Mouse (Mus musculus): ENCODE data around the gene Nr1d1. TPM values are rescaled to one million over a fixed set of nuclear protein-coding genes. Genes with fewer than 3 reads are reported as not detected.
A peak's percentile ranks its signal among the peaks of the same experiment; 100 is the strongest.

Nr1d1 gene
- polyA plus RNA-seq, 1 experiment from 2014 or later: 3.9 TPM

DNA sequence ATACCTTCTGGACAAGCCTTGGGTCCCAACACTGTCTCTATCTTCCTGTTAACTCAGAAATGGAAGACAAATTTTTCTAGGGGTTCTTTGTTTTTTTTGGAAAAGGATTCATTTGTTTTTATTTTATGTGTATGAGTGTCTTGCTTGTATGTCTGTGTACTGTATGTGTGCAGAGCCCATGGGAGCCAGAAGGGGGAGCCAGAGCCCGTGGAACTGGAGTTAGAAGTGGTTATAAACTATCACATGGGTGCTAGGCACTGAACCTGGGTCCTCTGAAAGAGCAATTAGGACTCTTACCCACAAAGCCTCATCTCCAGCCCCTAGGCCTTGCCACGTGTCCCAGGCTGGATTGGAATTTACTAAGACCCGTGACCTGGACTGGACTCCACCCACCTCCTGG is 41.1 kb downstream of the Nr1d1 start:
- Histone ChIP-seq H3K4me3 (no peak overlapping the region), H3K27me3 (replicated peaks) (no peaks in the 10 kb centered on the region), H3K27ac (no peak overlapping the region), H3K4me1 (peaks cover 23% of the 10 kb centered on the region), H3K4me2 (no peak overlapping the region), H3K36me3 (replicated peaks) (no peaks in the 10 kb centered on the region), H3K9ac (no peak overlapping the region), H3K9me3 (no peaks in the 10 kb centered on the region)
- no peak for ATAC-seq (replicated peaks)
- 78% methylated on average over 3 of the region's 3 CpGs for WGBS

DNA sequence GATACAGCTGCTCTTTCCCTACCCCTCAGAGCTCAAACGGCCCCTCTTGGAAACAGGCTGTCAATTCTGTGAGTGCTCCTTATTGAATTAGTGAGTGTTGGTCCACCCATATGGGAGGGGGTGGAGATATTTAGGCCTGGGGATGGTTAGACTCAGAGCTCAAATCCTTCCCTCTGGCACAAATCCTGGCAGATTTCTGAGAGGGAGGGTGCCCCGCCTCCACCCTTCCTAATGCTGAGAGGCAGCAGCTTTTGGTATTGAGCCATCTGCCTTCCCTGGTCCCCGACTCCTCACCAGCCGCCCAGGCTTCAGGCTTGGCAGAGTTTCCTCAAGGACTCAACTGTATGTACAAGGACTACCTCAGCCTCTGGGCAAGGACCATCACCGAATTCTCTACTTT is 44.0 kb downstream of the Nr1d1 start:
- H3K27ac ChIP-seq: peak overlapping the region; percentile 49; the same call in 1 of the 2 replicates
- peaks cover 4% of the 10 kb centered on the region; the same call in 1 of the 2 replicates for H3K36me3 ChIP-seq (replicated peaks)
- H3K9me3 ChIP-seq: no peaks in the 10 kb centered on the region
- no peaks in the 10 kb centered on the region for H3K27me3 ChIP-seq (replicated peaks)
- no peak for ATAC-seq (replicated peaks)
- WGBS: 40% methylated on average over 5 of the region's 5 CpGs
- H3K4me2 ChIP-seq: no peak overlapping the region
- H3K4me1 ChIP-seq: peaks cover 21% of the 10 kb centered on the region
- H3K4me3 ChIP-seq: no peak overlapping the region
- H3K9ac ChIP-seq: no peak overlapping the region

DNA sequence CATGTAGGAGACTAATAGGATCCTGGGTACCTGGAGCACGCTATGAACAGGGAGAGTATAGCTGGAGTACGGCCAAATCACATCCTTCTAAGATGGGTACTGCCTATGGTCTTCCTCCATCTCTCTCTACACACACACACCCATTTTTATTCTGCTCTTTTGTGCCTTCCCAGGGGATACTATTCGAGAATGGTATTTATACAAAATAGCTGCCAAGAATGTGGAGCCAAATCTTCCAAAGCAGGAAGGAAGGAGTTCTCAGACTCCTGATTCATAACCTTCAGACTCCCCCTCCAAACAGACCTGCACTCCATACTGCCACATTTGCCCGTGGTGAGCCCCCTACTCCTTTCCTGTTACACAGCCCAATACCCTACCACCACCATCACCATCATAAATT is 44.4 kb downstream of the Nr1d1 start:
- Histone ChIP-seq H3K4me1 (peaks cover 21% of the 10 kb centered on the region), H3K4me2 (no peak overlapping the region), H3K4me3 (no peak overlapping the region), H3K9me3 (no peaks in the 10 kb centered on the region), H3K36me3 (replicated peaks) (peaks cover 4% of the 10 kb centered on the region; the same call in 1 of the 2 replicates), H3K27ac (peak overlapping the region; percentile 49; the same call in 1 of the 2 replicates), H3K9ac (no peak overlapping the region), H3K27me3 (replicated peaks) (no peaks in the 10 kb centered on the region)
- no peak for ATAC-seq (replicated peaks)
- WGBS: 68% methylated on average over 4 of the region's 4 CpGs

DNA sequence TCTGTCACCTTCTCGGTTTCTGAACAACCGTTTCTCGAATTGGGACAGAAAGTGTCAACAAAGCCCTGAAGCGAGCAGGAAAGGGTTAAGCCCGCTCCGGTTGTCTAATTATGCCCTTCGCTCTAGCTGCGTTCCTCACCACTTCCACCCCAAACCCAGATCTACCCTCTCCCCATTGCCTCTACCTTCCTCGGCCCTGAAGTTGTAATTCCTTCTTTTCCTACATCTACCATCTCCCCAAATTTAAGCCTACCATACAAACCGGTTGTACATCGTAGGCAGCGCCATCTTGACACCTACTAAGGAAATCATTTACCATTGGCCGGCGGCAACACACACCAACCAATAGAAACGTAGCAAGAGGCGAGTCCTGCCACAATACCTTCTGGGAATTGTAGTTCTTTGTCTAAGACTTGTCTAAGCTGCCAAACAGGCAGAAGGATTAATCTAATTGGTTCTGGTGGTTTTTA is 46.0 kb downstream of the Nr1d1 start, which contains the start of gene Med24:
Med24 (minus strand) TSS at position 317 of the 470 bp plus-strand sequence.
- H3K4me2 ChIP-seq: peak within 1 kb of the TSS; percentile 69
- H3K4me3 ChIP-seq: peak within 1 kb of the TSS; percentile 67
- no peaks in the 10 kb centered on the region for H3K9me3 ChIP-seq
- ATAC-seq (replicated peaks): peak; percentile 95
- H3K4me1 ChIP-seq: peaks cover 21% of the 10 kb centered on the region
- under 1% methylated on average over 16 of the region's 16 CpGs for WGBS
- H3K27ac ChIP-seq: peak within 1 kb of the TSS; percentile 86
- peak within 1 kb of the TSS; percentile 64 for H3K9ac ChIP-seq
- H3K27me3 ChIP-seq (replicated peaks): no peaks in the 10 kb centered on the region
- peaks cover 4% of the 10 kb centered on the region; the same call in 1 of the 2 replicates for H3K36me3 ChIP-seq (replicated peaks)

DNA sequence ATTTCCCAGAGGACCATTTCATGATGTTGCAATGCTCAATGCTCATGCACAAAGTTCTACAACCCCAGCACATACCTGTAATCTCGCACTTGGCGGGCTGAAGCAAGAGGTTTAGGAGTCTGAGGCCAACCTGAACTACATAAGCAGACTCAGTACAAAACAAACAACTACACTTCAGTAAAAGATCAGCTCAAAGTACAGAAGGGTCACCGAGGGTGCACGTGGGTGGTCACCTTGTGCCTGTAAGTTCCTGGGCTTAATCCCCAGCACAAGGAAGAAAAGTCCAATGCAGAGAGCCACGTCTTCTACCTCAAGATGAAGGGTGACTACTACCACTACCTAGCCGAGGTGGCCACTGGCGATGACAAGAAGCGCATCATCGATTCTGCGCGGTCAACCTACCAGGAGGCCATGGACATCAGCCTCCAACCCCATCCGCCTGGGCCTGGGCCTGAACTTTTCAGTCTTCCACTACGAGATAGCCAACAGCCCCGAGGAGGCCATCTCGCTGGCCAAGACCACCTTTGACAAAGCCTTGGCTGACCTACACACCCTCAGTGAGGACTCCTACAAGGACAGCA is 49.1 kb downstream of the Nr1d1 start:
- Histone ChIP-seq H3K27ac (no peak overlapping the region), H3K4me1 (peaks cover 16% of the 10 kb centered on the region), H3K4me2 (no peak overlapping the region), H3K4me3 (no peak overlapping the region), H3K36me3 (replicated peaks) (peaks cover 4% of the 10 kb centered on the region; the same call in 1 of the 2 replicates), H3K9me3 (no peaks in the 10 kb centered on the region), H3K9ac (no peak overlapping the region), H3K27me3 (replicated peaks) (no peaks in the 10 kb centered on the region)
- ATAC-seq (replicated peaks): no peak
- 96% methylated on average over 15 of the region's 15 CpGs for WGBS

DNA sequence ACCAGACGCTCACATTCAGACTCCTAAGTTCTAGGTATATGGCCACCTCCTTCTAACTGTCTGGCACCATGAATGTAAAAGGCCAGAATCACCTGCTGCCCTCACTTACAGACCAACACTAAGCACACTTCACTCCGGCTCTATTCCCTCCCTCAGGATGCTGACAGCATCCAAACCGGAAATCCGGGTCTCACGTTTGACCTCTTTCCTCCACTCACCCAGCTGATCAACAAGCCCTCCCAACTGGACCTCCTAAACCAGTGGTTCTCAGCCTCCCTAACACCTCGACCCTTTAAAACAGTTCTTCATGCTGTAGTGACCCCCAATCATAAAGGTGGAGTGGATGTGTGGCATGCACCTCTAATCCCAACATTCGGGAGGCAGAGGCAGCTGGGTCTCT is 52.0 kb downstream of the Nr1d1 start:
- H3K4me1 ChIP-seq: peaks cover 7% of the 10 kb centered on the region
- no peak overlapping the region for H3K4me2 ChIP-seq
- no peaks in the 10 kb centered on the region for H3K27me3 ChIP-seq (replicated peaks)
- no peak overlapping the region for H3K9ac ChIP-seq
- no peak overlapping the region for H3K4me3 ChIP-seq
- H3K36me3 ChIP-seq (replicated peaks): peaks cover 4% of the 10 kb centered on the region; the same call in 1 of the 2 replicates
- ATAC-seq (replicated peaks): no peak
- no peaks in the 10 kb centered on the region for H3K9me3 ChIP-seq
- WGBS: 86% methylated on average over 7 of the region's 7 CpGs
- no peak overlapping the region for H3K27ac ChIP-seq

DNA sequence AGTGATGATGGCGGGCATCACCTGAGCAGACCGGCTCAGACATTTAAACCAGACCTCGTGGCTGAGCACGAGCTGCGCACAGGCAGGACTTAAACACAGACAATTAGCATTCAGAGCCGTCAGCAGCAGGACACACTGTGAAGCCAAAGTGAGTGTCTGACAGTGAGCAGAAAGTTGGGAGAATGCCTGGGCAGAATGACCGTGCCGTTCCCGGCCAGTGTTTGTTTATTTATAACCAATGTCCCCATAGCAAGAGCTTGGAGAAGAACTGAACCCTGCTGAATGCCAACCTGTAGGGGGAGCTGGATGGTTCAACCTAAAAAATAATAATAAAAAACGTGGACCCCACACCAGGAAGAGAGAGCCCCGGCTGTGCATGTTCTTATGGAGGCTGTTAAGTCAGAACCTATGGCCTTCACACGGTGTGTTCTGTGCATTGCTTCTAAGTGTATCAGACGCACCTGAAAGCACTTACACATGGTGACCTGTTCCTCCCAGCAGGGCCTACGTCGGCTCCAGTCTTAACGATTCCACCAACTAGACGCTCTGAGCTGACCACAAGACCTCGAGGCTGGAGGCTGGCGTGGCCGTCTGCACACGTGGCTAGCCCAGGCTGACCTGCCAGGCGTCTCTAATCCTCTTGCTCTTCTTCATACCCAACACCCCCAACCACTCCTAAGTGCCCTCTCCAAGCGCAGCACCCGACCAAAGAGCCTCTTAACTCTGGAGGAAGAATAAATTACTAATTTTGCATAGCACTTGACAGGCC is 53.5 kb downstream of the Nr1d1 start:
- Histone ChIP-seq H3K9ac (no peak overlapping the region), H3K4me1 (peaks cover 7% of the 10 kb centered on the region; the same call in 1 of the 2 replicates), H3K27me3 (replicated peaks) (no peaks in the 10 kb centered on the region), H3K36me3 (replicated peaks) (peaks cover 10% of the 10 kb centered on the region; the same call in 1 of the 2 replicates), H3K4me3 (no peak overlapping the region), H3K9me3 (no peaks in the 10 kb centered on the region), H3K27ac (no peak overlapping the region; the same call in 1 of the 2 replicates), H3K4me2 (no peak overlapping the region)
- WGBS: 71% methylated on average over 24 of the region's 24 CpGs
- ATAC-seq (replicated peaks): no peak

DNA sequence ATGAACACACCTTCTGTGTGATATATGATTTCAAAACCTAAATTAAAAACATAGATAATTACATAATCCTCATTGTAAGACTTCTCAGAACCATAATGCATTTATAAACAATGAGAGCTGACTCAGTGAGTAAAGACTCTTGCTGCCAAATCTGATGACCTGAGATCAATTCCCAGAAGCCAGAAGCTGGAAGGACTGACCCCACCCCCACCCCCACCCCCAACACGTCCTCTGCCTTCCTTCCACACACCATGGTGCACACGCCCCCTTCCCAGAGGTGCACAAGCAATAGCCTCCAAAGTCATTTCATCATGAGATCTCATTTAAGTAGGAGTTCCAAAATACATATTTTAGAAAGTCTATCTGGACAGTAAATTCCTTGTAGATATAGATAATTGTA is 54.4 kb downstream of the Nr1d1 start:
- Histone ChIP-seq H3K4me1 (peaks cover 7% of the 10 kb centered on the region; the same call in 1 of the 2 replicates), H3K4me2 (no peak overlapping the region), H3K9me3 (no peaks in the 10 kb centered on the region), H3K27ac (no peak overlapping the region), H3K4me3 (no peak overlapping the region), H3K36me3 (replicated peaks) (peaks cover 13% of the 10 kb centered on the region; the same call in 1 of the 2 replicates), H3K9ac (no peak overlapping the region), H3K27me3 (replicated peaks) (no peaks in the 10 kb centered on the region)
- 73% methylated on average over 2 of the region's 2 CpGs for WGBS
- ATAC-seq (replicated peaks): no peak

Other genes with a start within 250 kb of the Nr1d1 start
- gene Ikzf3, start 229.3 kb downstream of the Nr1d1 start, polyA plus RNA-seq (2015; fragmentation: Nextera tagmentation; extraction: Ambion mirVana): 0.04 TPM in 1 of 2 replicates, not detected in the other
- 0.14 TPM in 1 of 2 replicates, not detected in the other for gene Zpbp2, start 224.2 kb downstream of the Nr1d1 start, polyA plus RNA-seq (2015; fragmentation: Nextera tagmentation; extraction: Ambion mirVana)
- 120 TPM in 2 replicates for gene Ormdl3, start 188.0 kb downstream of the Nr1d1 start, polyA plus RNA-seq (2015; fragmentation: Nextera tagmentation; extraction: Ambion mirVana)
- gene Lrrc3c, start 177.0 kb downstream of the Nr1d1 start, polyA plus RNA-seq (2015; fragmentation: Nextera tagmentation; extraction: Ambion mirVana): not detected in 2 replicates
- gene Gm12355, start 149.7 kb downstream of the Nr1d1 start, polyA plus RNA-seq (2015; fragmentation: Nextera tagmentation; extraction: Ambion mirVana): 0.66 and 0.72 TPM in 2 replicates
- not detected in 2 replicates for gene Gsdma3, start 149.0 kb downstream of the Nr1d1 start, polyA plus RNA-seq (2015; fragmentation: Nextera tagmentation; extraction: Ambion mirVana)
- gene Gsdma2, start 128.6 kb downstream of the Nr1d1 start, polyA plus RNA-seq (2015; fragmentation: Nextera tagmentation; extraction: Ambion mirVana): not detected in 2 replicates
- gene Gsdma, start 111.0 kb downstream of the Nr1d1 start, polyA plus RNA-seq (2015; fragmentation: Nextera tagmentation; extraction: Ambion mirVana): not detected in 2 replicates
- 198 TPM in 2 replicates for gene Psmd3, start 92.8 kb downstream of the Nr1d1 start, polyA plus RNA-seq (2015; fragmentation: Nextera tagmentation; extraction: Ambion mirVana)
- not detected in 2 replicates for gene Csf3, start 74.1 kb downstream of the Nr1d1 start, polyA plus RNA-seq (2015; fragmentation: Nextera tagmentation; extraction: Ambion mirVana)
- gene Med24, start 45.9 kb downstream of the Nr1d1 start, polyA plus RNA-seq (2015; fragmentation: Nextera tagmentation; extraction: Ambion mirVana): 82.9 and 84.8 TPM in 2 replicates
- 151 and 158 TPM in 2 replicates for gene Thra, start 34.7 kb downstream of the Nr1d1 start, polyA plus RNA-seq (2015; fragmentation: Nextera tagmentation; extraction: Ambion mirVana)
- 33.2 and 33.6 TPM in 2 replicates for gene Msl1, start 20.2 kb upstream of the Nr1d1 start, polyA plus RNA-seq (2015; fragmentation: Nextera tagmentation; extraction: Ambion mirVana)
- 56.3 and 57.7 TPM in 2 replicates for gene Casc3, start 29.6 kb upstream of the Nr1d1 start, polyA plus RNA-seq (2015; fragmentation: Nextera tagmentation; extraction: Ambion mirVana)
- gene Rapgefl1, start 61.5 kb upstream of the Nr1d1 start, polyA plus RNA-seq (2015; fragmentation: Nextera tagmentation; extraction: Ambion mirVana): 9.1 and 9.2 TPM in 2 replicates
- 4.9 and 5.3 TPM in 2 replicates for gene Wipf2, start 88.3 kb upstream of the Nr1d1 start, polyA plus RNA-seq (2015; fragmentation: Nextera tagmentation; extraction: Ambion mirVana)
- gene Cdc6, start 132.5 kb upstream of the Nr1d1 start, polyA plus RNA-seq (2015; fragmentation: Nextera tagmentation; extraction: Ambion mirVana): 3.9 and 4.2 TPM in 2 replicates
- 9.7 and 10.5 TPM in 2 replicates for gene Rara, start 152.5 kb upstream of the Nr1d1 start, polyA plus RNA-seq (2015; fragmentation: Nextera tagmentation; extraction: Ambion mirVana)
- gene Gjd3, start 207.7 kb upstream of the Nr1d1 start, polyA plus RNA-seq (2015; fragmentation: Nextera tagmentation; extraction: Ambion mirVana): 1.4 and 2.4 TPM in 2 replicates
- gene Top2a, start 248.9 kb upstream of the Nr1d1 start, polyA plus RNA-seq (2015; fragmentation: Nextera tagmentation; extraction: Ambion mirVana): 31.8 and 33.9 TPM in 2 replicates

Measured in midbrain, embryonic 15.5 days (tissue).